Mouse (Mus musculus): ENCODE measurements at regions not wholly inside any gene's neighbourhood (a gene's known extent, or its start where the extent isn't known, plus 50 kb on each side); places are given as distances from the start of the nearest gene placed in this dataset.
"Not testable (repeated sequence)": the region's sequence is repeated elsewhere in the genome, so short reads cannot be mapped to it uniquely, and the experiment has no call there.

GRCm38 (mm10) chr12:45476881-45477280, 402.4 kb upstream of the Stxbp6 start:
- Histone ChIP-seq H3K9me3 (no peaks in the 10 kb centered on the region), H3K27me3 (replicated peaks) (no peaks in the 10 kb centered on the region), H3K9ac (no peak overlapping the region), H3K4me3 (no peak overlapping the region), H3K27ac (replicated peaks) (no peak overlapping the region), H3K4me1 (no peaks in the 10 kb centered on the region), H3K4me2 (no peak overlapping the region), H3K36me3 (no peaks in the 10 kb centered on the region)
- ATAC-seq (ENCODE audit: extremely low read depth, insufficient number of reproducible peaks, low FRiP score, low TSS enrichment): no peak

- H3K9me3 ChIP-seq: no peaks in the 10 kb centered on the region
- H3K4me1 ChIP-seq: no peaks in the 10 kb centered on the region
- no peaks in the 10 kb centered on the region for H3K27me3 ChIP-seq (replicated peaks)
- H3K4me3 ChIP-seq: no peak overlapping the region
- no peak overlapping the region for H3K9ac ChIP-seq
- H3K27ac ChIP-seq (replicated peaks): no peak overlapping the region
- no peak for ATAC-seq (ENCODE audit: extremely low read depth, insufficient number of reproducible peaks, low FRiP score, low TSS enrichment)
- H3K36me3 ChIP-seq: no peaks in the 10 kb centered on the region
- 54% methylated on average over 3 of the region's 3 CpGs for WGBS
- no peak overlapping the region for H3K4me2 ChIP-seq
Observed at GRCm38 (mm10) chr12:45468093-45468492, 393.6 kb upstream of the Stxbp6 start.

GRCm38 (mm10) chr12:45467058-45467457, 392.5 kb upstream of the Stxbp6 start:
- Histone ChIP-seq H3K27ac (replicated peaks) (no peak overlapping the region), H3K36me3 (no peaks in the 10 kb centered on the region), H3K4me1 (no peaks in the 10 kb centered on the region), H3K9me3 (no peaks in the 10 kb centered on the region), H3K4me2 (no peak overlapping the region), H3K27me3 (replicated peaks) (no peaks in the 10 kb centered on the region), H3K4me3 (no peak overlapping the region), H3K9ac (no peak overlapping the region)
- WGBS: 29% methylated on average over 2 of the region's 2 CpGs
- ATAC-seq (ENCODE audit: extremely low read depth, insufficient number of reproducible peaks, low FRiP score, low TSS enrichment): no peak

- Histone ChIP-seq H3K27ac (replicated peaks) (no peak overlapping the region), H3K9ac (no peak overlapping the region), H3K4me2 (no peak overlapping the region), H3K36me3 (no peaks in the 10 kb centered on the region), H3K27me3 (replicated peaks) (no peaks in the 10 kb centered on the region), H3K4me1 (no peaks in the 10 kb centered on the region), H3K4me3 (no peak overlapping the region), H3K9me3 (no peaks in the 10 kb centered on the region)
- ATAC-seq (ENCODE audit: extremely low read depth, insufficient number of reproducible peaks, low FRiP score, low TSS enrichment): no peak
- 62% methylated on average over 3 of the region's 3 CpGs for WGBS
Observed at GRCm38 (mm10) chr12:45466066-45466465, 391.6 kb upstream of the Stxbp6 start.

DNA sequence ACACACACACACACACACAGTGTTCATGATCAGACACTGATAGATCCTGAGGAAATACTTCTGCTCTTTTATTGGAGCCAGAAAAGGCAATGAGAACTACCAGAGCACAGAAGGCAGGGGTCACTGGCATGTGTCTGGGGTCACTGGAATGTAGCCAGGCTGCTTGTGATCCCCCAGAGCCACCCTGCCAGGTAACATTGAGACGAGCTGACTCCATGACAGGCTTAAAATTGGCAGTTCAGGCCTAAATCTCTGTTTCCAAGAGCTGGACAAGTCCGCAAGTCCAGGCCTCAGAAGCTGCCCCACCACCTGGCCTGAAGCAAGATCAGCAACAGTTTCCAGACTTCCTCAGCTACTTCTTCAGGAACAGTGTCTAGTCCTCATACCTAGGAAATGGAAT, 390.4 kb upstream of the Stxbp6 start:
- Histone ChIP-seq H3K9me3 (no peaks in the 10 kb centered on the region), H3K27me3 (replicated peaks) (no peaks in the 10 kb centered on the region), H3K4me2 (no peak overlapping the region), H3K9ac (no peak overlapping the region), H3K36me3 (no peaks in the 10 kb centered on the region), H3K4me3 (no peak overlapping the region), H3K4me1 (no peaks in the 10 kb centered on the region), H3K27ac (replicated peaks) (no peak overlapping the region)
- WGBS: 53% methylated on average over 2 of the region's 2 CpGs
- ATAC-seq (ENCODE audit: extremely low read depth, insufficient number of reproducible peaks, low FRiP score, low TSS enrichment): no peak

- not testable (repeated sequence) for H3K9ac ChIP-seq; H3K4me3 ChIP-seq; ATAC-seq (ENCODE audit: extremely low read depth, insufficient number of reproducible peaks, low FRiP score, low TSS enrichment); H3K27me3 ChIP-seq (replicated peaks); H3K27ac ChIP-seq (replicated peaks); H3K36me3 ChIP-seq; H3K4me2 ChIP-seq; H3K9me3 ChIP-seq; H3K4me1 ChIP-seq
- 79% methylated on average over 8 of the region's 8 CpGs for WGBS
Observed at GRCm38 (mm10) chr12:45458746-45459145, 384.2 kb upstream of the Stxbp6 start.

- no peak overlapping the region for H3K4me3 ChIP-seq
- H3K4me1 ChIP-seq: no peaks in the 10 kb centered on the region
- H3K9ac ChIP-seq: no peak overlapping the region
- no peak overlapping the region for H3K27ac ChIP-seq (replicated peaks)
- no peak overlapping the region for H3K4me2 ChIP-seq
- H3K27me3 ChIP-seq (replicated peaks): no peaks in the 10 kb centered on the region
- no peaks in the 10 kb centered on the region for H3K36me3 ChIP-seq
- H3K9me3 ChIP-seq: no peaks in the 10 kb centered on the region
- 50% methylated on average over 8 of the region's 8 CpGs for WGBS
- no peak for ATAC-seq (ENCODE audit: extremely low read depth, insufficient number of reproducible peaks, low FRiP score, low TSS enrichment)
Observed at GRCm38 (mm10) chr12:45443512-45444190, 369.1 kb upstream of the Stxbp6 start.

GRCm38 (mm10) chr12:45442474-45442873, 368.0 kb upstream of the Stxbp6 start:
- H3K4me2 ChIP-seq: no peak overlapping the region

DNA sequence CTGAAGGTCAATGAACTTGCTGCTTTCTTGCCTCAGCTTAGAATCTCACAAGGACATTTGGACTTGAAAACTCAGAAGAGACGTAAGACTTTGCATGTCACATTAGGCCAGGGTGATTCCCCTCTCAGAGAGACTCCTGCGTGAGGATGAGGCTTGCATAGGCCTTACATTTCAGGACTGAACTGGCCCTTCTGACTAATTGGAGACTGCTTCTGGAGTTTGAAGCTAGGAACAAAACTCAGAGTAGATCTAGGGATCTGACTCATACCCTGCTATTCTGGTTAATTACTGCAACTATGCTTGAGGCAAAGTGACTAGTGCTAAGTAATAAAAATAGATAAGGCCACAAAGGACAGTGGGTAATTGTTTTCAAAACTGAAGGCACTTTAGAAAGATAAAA, 365.2 kb upstream of the Stxbp6 start:
- Histone ChIP-seq H3K27me3 (replicated peaks) (no peaks in the 10 kb centered on the region), H3K9ac (no peak overlapping the region), H3K9me3 (no peaks in the 10 kb centered on the region), H3K27ac (replicated peaks) (no peak overlapping the region), H3K4me3 (no peak overlapping the region), H3K4me1 (no peaks in the 10 kb centered on the region), H3K4me2 (no peak overlapping the region), H3K36me3 (no peaks in the 10 kb centered on the region)
- WGBS: 86% methylated on average over 2 of the region's 2 CpGs
- ATAC-seq (ENCODE audit: extremely low read depth, insufficient number of reproducible peaks, low FRiP score, low TSS enrichment): no peak

More at GRCm38 (mm10) chr12:45442474-45442873, 368.0 kb upstream of the Stxbp6 start:
- Histone ChIP-seq H3K9ac (no peak overlapping the region), H3K27ac (replicated peaks) (no peak overlapping the region), H3K4me3 (no peak overlapping the region), H3K36me3 (no peaks in the 10 kb centered on the region), H3K4me1 (no peaks in the 10 kb centered on the region), H3K27me3 (replicated peaks) (no peaks in the 10 kb centered on the region), H3K9me3 (no peaks in the 10 kb centered on the region)
- ATAC-seq (ENCODE audit: extremely low read depth, insufficient number of reproducible peaks, low FRiP score, low TSS enrichment): no peak
- 61% methylated on average over 4 of the region's 4 CpGs for WGBS

DNA sequence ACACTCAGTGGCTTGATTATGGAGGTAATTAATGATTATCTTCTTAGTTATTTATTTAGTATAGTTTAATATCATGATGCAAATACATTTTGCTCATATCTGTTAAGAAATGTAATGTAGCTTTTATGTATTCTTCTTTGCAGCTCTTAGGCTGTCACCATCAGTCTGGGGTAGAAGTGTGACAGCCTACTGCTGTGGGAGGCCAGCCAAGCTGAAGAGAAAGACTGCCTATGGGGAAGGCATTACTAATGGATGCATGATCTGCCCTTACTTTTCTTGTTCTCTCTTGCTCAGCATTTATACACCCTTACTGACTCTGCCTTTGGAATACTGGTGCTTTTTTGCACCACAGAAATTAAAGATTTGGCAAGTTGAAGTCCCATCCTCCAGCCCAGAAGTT, 362.8 kb upstream of the Stxbp6 start:
- H3K9me3 ChIP-seq: no peaks in the 10 kb centered on the region
- H3K36me3 ChIP-seq: no peaks in the 10 kb centered on the region
- no peak overlapping the region for H3K27ac ChIP-seq (replicated peaks)
- no peaks in the 10 kb centered on the region for H3K27me3 ChIP-seq (replicated peaks)
- H3K4me2 ChIP-seq: no peak overlapping the region
- no peak overlapping the region for H3K9ac ChIP-seq
- ATAC-seq (ENCODE audit: extremely low read depth, insufficient number of reproducible peaks, low FRiP score, low TSS enrichment): no peak
- no peaks in the 10 kb centered on the region for H3K4me1 ChIP-seq
- H3K4me3 ChIP-seq: no peak overlapping the region

GRCm38 (mm10) chr12:45399436-45399835, 324.9 kb upstream of the Stxbp6 start:
- H3K9me3 ChIP-seq: no peaks in the 10 kb centered on the region
- whole genome bisulfite sequencing: 36% methylated on average over 2 of the region's 2 CpGs
- ATAC-seq (ENCODE audit: extremely low read depth, insufficient number of reproducible peaks, low FRiP score, low TSS enrichment): no peak
- no peak overlapping the region for H3K9ac ChIP-seq
- H3K4me3 ChIP-seq: no peak overlapping the region
- H3K4me1 ChIP-seq: no peaks in the 10 kb centered on the region
- no peaks in the 10 kb centered on the region for H3K27me3 ChIP-seq (replicated peaks)
- no peak overlapping the region for H3K27ac ChIP-seq (replicated peaks)
- no peaks in the 10 kb centered on the region for H3K36me3 ChIP-seq
- no peak overlapping the region for H3K4me2 ChIP-seq

GRCm38 (mm10) chr12:45384864-45385263, 310.4 kb upstream of the Stxbp6 start:
- Histone ChIP-seq H3K4me2 (no peak overlapping the region), H3K9ac (no peak overlapping the region), H3K9me3 (peaks cover 13% of the 10 kb centered on the region; the same call in 1 of the 2 replicates), H3K27ac (replicated peaks) (no peak overlapping the region), H3K27me3 (replicated peaks) (no peaks in the 10 kb centered on the region), H3K4me1 (no peaks in the 10 kb centered on the region), H3K36me3 (no peaks in the 10 kb centered on the region), H3K4me3 (no peak overlapping the region)
- ATAC-seq (ENCODE audit: extremely low read depth, insufficient number of reproducible peaks, low FRiP score, low TSS enrichment): no peak
- 48% methylated on average over 3 of the region's 3 CpGs for WGBS
